Mouse (Mus musculus): ENCODE measurements around the gene Slc2a8.

The Slc2a8 gene

DNA sequence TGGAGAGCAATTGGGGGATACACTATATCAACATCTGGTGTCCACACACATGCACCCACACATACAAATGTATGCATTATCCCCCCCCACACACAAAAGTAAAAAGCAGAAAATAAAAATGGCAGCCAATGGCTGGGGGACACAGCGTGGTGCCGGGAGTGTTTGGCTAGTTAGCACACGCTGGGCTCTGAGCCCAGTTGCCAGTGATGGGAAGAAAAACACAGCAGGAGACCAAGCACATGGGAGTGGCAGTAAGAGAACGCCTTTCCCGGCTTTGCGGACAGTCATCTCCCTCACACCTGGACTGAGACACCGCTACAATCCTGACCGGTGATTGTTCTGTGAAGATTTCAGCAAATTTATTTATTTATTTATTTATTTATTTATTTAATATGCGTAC lies 10.6 kb downstream of the Slc2a8 start:
- DNase-seq (ENCODE audit: low read depth, low spot score): no peak

DNA sequence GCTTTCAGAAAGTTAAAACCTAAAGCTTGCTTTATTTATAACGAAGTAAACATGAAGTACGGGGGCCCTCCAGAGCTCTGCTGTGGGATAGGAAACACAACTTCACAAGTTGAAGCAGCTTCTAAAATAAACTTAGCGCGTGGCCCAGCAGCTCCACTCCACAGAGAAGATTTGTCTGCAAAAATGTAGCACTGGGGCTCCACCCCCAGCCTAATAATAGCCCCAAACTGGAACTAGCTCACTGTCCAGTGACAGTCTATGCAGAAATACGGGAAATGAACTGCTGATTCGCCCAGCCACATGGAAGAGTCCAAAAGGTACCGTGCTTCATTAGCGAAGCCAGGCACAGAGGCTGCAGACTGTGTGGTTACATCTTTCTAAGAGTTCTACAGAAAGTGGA lies 12.6 kb downstream of the Slc2a8 start:
- DNase-seq (ENCODE audit: low read depth, low spot score): no peak

DNA sequence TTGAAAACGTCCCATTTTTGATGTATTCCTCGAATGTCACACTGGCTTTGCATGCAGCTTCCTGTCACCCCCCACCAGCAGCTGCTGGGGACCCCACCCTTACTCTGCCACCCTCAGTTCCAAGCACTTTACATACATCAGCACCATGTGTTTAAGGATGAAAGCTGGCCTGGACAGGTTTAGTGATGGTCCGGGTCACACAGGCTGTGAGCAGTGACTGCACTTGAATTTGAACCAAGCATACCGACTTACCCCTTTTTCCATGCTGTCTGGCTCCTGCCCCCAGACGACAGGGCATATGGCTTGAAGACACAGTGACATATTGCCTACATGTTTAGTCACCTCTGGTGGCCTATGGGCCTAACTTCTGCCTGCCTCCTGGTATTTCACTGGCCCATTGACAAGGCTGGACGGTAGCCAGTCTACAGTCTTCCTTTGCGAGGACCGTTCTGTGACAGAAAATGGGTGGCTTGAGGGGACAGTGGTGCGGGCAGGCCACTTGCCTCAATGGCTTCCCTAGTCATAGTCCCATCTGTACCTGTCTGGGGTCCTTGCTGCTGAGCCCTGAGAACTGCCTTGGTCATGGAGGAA lies 13.8 kb downstream of the Slc2a8 start:
- DNase-seq (ENCODE audit: low read depth, low spot score): no peak

DNA sequence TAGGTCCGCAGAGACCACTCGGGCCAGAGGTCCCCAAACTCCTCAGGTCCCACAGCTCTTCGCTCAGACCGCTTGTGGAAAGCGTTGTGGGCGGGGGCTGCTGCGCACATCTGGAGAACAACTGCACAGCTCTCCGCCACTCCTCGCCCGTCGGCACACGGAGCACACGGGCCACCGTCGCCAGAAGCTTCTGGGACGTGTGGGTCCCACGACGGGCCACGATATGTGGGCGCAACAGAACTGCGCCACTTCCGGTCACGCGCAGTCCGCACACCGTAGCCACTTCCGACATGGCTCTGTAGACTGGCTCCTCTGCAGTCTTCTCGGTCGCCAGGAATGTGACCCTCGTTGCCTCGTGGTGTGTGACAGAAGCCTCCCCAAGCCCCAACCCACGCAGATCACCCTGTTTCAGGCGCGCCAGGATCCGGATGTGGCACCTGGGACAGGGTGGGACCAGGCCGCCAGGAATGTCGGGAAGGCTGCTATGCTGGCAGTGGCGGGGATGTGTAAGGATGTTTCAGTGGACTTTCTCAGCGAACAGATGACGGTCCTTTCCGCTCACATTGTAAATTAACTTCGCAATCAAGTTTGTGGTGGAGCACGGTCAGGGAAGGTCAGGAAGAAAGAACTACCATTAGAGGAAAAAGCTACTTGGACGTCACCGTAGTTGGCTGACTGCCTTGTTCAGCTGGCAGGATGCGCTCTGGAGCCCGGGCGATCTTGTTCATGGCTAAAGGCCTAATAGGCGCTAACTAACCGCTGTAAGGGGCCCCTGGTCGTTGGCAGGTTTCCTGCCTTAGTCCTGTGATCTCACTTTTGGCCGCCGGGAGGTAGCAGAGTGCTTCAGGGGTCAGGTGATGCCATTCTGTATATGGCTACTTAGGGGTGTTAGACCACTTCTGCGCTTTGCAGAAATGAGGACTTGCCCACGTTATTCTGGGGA lies 14.9 kb downstream of the Slc2a8 start:
- peak; percentile 90 for DNase-seq (ENCODE audit: low read depth, low spot score)

DNA sequence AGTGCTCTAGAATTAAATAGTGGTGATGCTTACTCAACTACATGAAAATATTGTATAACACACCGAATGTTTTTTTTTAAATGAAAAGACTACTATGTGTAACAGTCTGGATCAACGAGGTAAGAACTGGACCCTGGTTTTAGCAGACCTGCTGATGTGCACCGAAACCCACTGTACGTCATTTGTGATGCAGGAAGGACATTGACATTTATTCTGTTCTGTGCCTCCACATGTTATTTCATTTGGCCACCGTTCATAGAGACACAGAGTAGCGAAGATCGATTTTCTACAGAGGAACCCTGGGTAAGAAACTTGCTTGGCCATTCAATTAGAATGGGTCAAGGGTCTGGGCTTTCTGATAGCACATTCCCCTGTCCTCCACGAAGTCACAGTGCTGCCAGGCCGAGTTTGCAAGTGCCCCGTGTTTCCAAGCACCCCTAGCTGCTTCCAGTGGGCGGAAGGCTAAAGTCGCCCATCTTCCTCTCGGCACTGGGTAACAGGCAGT lies 15.6 kb downstream of the Slc2a8 start:
- DNase-seq (ENCODE audit: low read depth, low spot score): peak; percentile 28

DNA sequence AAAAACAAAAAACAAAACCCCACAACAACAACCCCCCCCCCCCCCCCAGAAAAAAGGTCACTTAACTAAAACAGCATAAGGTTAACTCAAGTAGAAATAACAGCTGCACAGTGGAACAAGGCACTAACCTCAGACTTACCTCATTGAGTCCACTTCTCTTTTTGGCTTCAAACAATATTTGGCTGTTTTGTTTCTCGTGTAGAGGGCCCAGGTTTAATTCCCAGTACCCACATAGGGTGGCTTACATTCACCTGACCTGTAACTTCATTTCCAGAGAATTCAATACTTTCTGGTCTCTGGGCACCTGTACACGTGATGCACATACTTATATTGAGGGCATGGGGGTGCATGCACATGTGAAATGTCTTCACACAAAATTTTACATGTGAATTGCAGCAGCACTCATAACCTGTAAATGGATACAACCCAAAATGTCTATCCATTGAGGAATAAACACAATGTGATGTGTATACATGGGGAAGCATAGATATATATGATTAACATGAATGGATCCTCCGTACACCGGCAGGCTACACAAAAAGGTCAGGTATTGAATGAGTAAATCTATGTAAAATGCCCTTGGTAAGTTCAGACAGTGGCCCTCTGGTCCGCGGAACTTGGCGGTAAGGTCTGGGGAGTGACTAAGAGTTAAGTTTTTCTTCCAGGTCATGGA lies 16.2 kb downstream of the Slc2a8 start:
- DNase-seq (ENCODE audit: low read depth, low spot score): no peak

DNA sequence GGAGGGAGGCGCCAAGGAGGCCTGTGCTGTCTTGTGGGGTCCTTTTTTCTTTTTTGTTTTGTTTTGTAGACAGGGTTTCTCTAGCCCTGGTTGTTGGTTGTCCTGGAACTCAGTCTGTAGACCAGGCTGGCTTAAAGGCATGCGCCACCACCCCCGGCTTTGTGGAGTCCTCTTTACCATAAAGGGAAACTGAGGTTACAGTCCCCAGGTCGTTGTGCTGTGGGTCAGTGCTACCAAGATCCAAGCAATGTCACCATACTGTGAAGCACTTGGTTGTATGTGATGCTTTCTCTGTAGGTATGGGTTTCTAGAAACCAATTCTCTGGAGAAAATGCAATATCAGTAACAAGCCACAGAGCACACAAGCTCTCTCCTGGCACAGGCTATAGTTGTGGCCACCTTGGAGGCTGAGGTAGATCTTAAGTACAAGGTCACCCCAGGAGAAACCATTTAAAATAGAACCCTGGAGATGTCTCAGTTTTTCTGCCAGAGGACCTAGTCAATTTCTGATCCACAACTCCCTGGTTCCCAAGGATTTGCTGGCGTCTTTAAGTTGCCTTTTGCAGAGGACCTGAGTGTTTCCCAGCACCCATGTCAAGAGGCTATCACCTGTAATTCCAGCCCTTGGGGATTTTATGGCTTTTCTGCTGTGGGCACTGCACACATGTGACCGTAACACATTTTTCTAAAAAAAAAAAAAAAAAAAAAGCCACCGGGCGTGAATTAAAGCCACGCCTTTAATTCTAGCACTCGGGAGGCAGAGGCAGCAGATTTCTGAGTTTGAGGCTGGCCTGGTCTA lies 17.0 kb downstream of the Slc2a8 start:
- no peak for DNase-seq (ENCODE audit: low read depth, low spot score)

DNA sequence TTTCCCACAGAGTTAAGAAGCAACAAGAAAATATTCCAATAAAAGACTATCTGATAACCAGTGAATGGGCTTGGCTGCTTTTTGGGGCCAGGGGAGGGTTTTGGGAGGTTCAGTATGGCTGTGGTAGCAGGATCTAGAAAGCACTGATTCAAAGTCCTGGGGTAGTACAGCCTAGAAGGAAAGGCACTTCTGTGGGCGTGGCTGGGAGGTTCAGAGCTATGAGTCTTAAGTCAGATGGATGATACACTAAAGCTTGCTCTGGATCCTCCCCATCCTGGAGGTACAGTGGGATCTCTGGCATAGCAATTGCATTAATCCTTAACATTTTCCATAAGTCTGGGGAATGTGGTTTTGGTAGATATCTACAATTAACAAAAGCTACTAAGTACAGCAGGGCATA lies 17.9 kb downstream of the Slc2a8 start:
- no peak for DNase-seq (ENCODE audit: low read depth, low spot score)

DNA sequence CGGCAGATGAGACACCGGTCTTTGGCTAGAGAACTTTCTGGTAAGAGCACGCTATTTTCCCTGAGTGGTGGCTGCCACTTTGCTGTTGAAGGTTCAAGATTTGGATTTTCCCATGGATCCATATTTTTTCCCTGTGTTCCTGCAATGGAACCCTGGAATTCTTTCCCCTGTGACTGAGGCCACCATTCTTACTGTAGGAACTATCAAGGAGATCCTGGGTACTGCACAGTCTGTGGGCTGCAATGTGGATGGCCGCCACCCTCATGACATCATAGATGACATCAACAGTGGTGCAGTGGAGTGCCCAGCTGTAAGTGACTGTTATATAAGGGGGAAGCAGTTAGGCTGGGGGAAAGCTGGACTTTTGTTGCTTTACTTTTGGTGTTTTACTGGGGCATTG lies 18.3 kb downstream of the Slc2a8 start:
- no peak for DNase-seq (ENCODE audit: low read depth, low spot score)

DNA sequence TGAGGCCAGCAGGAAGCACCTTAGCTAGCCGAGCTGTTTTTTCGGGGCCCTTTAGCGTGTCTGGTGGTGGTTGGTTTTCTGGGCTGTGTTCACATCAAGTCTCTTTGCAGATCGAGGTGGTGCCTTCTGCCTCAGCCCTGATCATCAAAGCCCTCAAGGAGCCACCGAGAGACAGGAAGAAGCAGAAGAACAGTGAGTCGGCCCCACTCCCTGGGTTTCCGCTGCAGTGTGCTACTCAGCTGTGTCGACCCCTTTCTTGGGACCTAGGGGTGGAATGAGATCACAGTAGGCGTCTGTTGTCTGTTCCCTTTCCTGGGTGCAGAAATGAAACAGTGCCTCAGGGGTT lies 19.0 kb downstream of the Slc2a8 start:
- DNase-seq (ENCODE audit: low read depth, low spot score): peak; percentile 71

DNA sequence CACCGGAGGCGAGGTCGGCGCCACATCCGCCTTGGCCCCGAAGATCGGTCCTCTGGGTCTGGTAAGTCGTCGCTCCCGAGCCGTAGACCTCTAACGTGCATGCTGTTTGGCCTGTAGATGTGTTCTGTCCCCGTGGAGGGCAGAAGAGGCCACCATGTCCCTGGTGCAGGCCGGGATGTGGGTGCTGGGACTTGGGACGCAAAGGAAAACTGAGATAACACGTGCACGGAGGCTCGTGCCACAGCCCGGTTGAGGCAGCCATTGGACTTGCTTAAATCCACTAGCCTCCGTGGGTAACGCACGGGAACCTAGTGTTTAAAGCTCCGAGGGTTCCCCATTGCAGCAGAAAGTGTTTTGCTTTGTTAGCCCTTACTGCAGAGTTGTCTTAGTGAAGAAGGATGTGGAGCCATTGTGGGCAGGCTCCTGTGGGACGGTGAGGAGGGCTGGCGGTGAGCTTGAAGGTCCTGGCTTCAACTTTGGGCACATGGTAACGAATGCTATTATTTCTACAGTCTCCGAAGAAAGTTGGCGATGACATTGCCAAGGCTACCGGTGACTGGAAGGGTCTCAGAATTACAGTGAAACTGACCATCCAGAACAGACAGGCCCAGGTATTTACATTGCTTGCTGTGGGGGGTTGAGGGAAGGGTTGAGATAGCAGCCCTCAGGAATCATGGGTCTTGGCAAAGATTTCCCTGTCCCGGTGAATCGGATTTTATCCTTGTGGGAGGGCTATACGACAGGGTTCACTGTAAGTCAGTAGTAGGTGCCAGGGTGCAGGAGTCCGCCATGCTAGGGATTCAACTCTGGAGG lies 19.6 kb downstream of the Slc2a8 start:
- DNase-seq (ENCODE audit: low read depth, low spot score): no peak

DNA sequence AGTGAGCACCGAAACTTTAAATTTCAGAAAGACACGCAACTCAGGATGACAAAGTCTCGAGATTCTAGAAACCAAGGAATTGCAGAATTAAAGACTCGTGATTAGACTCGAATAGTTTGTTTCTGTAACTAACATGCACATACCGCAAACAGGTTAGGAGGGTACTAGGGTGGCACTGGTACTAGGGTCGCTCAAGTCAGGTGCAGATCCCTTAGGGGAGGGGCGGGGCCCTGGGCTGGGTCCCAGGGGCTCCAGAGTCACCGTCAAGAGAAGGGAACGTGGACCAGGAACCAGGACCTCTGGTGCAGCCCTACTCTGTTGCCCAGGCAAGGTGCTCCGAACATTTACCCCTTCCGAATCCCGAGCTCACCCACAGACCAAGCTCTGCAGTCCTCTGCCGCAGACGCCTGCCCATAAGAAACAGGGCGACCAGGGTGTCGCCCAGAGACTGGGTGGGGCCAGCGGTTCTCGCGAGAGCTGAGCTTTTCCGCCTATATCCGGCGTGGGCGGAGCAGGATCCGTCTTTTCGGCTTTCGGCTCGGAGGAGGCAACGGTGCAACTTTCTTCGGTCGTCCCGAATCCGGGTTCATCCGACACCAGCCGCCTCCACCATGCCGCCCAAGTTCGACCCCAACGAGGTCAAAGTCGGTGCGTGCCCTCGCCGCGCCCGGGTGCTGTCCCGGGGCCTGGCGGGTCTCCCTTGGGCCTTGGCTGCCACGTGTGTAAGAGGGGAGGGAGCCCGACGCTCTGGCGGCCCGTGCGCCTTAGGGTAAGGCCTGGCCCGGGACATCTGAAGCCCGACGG lies 20.5 kb downstream of the Slc2a8 start, which contains the start of the genes Rpl12 and Lrsam1:
Gene Rpl12 (plus strand): TSS at position 368 of the 804 bp plus-strand sequence.
Gene Lrsam1 (minus strand): TSS at position 423 of the 804 bp plus-strand sequence.
- DNase-seq (ENCODE audit: low read depth, low spot score): peak; percentile 96

DNA sequence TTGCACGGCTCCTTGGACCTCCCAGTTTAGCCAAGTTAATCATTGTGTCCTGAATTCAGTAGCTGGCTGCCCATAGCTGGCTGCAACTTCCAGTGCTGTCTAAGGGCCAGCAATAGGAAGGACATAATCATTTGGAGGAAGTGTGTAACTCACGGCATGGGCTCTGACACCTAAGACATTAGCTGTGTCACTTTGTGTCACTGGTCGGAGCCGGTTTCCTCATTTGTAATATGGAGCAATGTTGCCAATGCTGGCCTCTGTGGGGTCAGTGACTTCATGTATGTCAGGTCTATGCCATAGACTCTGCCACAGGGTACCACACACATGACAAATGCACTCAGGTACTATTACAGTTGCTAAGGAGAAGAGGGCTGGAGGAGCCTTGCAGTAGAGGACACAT lies 21.6 kb downstream of the Slc2a8 start:
- DNase-seq (ENCODE audit: low read depth, low spot score): no peak

DNA sequence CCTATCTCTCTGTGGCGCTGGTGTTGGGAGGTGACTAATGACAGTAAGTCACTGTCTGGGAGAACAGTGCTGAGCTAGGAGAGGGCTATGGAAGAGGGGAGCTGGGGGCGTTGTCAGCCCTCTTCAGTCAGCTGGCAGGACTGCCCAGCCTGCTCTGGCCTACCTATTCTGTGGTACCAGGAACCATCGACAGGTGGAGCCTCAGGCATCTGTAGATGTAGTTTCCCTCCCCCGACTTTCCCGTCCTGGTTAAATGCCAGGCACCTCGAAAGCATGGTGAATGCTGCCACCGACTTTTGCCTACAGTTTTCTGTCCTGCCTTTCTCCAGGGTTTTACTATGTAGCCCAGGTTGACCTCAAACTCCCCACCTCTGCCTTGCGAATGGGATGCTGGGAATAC lies 24.5 kb downstream of the Slc2a8 start:
- no peak for DNase-seq (ENCODE audit: low read depth, low spot score)

DNA sequence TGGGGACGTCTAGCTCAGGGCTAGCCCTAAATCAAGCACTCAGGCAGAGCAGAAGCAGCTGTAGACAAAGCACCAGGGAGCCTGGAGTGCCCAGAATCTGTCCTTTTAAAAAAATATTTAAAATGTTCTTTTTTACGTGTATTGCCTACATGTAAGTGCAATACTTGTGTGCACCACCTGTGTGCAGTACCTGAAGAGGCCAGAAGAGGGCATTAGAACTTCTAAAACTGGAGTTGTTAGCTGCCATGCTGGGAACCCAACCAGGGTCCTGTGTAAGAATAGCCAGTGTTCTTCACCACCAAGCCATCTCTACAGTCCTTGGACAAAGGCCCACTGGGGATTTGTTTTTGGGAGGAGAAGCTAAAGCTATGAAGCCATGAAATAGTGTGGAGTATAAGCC lies 27.3 kb downstream of the Slc2a8 start:
- no peak for DNase-seq (ENCODE audit: low read depth, low spot score)

DNA sequence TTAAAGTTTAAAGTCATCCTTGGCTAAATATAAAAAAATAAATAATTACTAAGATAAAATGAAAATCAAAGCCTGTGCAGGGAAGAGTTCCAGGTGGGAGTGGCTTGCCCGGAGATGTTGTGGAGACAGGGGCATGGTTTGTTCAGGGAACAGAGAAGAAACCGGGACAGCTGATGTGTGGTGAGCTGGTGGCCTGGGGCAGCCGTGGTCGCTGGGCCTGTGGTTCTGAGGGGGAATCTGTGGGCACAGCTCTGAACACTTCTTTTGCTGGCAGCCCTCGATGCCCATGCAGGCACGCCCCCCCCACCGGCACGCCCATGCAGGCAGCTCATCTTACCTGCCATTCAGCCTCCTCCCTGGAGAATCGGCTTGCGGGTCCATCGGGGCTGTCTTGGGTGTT lies 34.4 kb downstream of the Slc2a8 start:
- no peak for DNase-seq (ENCODE audit: low read depth, low spot score)

DNA sequence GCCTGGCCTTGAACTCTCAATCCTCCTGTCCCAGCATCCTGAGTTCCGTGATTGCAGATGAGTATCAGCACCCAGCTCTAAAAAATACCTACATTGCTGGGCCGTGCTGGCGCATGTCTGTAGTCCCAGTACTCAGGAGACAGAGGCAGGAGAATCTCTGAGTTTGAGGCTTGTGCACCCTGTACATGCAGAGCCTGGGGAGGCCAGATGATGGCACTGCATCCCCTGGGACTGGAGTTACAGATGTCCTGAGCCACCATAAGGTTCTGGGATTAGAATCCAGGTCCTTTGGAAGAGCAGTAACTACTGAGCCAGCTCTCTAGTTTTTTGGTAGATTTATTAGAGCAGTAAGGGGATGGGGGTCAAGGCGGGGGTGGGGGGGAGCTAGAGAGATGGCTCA lies 41.4 kb downstream of the Slc2a8 start:
- no peak for DNase-seq (ENCODE audit: low read depth, low spot score)

DNA sequence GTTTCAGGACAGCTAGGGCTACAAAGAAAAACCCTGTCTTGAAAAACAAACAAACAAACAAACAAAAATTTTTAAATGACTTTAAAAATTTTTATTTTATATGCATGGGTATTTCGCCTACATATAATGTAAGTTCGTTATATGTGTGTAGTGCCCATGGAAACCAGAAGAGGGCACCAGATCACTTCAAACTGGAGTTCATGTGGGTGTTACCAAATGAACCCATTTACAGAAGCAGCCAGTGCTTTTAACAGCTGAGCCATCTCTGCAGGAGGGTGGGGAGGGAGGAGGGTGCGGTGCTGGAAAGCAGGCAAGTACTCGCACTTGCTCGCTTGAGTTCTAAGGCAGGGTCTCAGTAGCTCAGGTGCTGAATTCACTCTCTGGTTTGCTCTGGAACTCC lies 42.5 kb downstream of the Slc2a8 start:
- DNase-seq (ENCODE audit: low read depth, low spot score): peak; percentile 61

DNA sequence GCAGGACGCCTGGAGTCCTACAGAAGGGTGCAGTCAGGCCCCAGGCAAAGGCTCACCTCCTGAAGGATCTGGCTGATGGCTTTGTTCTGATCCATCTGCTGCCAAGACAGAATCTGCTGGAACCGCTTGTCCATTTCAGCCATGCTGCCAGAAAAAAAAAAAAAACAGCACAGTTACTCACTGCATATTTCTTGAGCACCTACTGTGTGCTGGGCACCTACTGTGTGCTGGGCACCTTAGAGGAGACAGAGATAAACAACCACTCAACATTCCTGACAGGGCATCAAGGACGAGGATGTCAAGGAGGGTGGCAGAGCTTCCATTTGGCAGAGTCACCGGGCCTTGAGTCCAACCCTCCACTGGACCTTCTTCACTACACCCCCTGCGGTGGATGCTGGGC lies 43.1 kb downstream of the Slc2a8 start:
- DNase-seq (ENCODE audit: low read depth, low spot score): no peak

DNA sequence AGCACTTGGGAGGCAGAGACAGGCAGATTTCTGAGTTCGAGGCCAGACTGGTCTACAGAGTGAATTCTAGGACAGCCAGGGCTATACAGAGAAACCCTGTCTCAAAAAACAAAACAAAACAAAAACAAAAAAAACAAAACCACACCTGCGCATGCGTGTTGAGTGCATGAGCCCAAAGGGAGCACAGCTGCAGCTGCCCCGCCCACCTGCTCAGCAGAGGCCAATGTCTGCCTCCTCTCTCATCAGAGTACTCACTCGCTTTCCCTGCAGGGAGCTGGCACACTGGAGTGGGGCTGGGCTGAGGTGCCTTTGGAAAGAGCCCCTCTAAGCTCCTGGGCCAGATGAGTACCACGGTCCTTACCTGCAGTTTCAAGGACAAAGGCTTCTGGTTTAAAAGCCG lies 50.2 kb downstream of the Slc2a8 start:
- DNase-seq (ENCODE audit: low read depth, low spot score): peak; percentile 58
